Mouse (Mus musculus) regulatory T cell (primary cell): ENCODE results near the gene BC017158.

ENCODE experiments used
- in situ Hi-C: fragments of 300-600 bp; cut with MboI, MseI; formaldehyde crosslinking; loops from one replicate; pipeline ENCODE4 v1.15.1; 2025; ENCODE audit warnings: high pct_unique_total_duplicates

Gene BC017158

GRCm38 (mm10) chr7:128265411-128265810 lies 32.6 kb downstream of the BC017158 start, which contains the start of gene Slc5a2:
Slc5a2 (plus strand) TSS chr7:128265657.
- in situ Hi-C loops, result no loop called here

DNA sequence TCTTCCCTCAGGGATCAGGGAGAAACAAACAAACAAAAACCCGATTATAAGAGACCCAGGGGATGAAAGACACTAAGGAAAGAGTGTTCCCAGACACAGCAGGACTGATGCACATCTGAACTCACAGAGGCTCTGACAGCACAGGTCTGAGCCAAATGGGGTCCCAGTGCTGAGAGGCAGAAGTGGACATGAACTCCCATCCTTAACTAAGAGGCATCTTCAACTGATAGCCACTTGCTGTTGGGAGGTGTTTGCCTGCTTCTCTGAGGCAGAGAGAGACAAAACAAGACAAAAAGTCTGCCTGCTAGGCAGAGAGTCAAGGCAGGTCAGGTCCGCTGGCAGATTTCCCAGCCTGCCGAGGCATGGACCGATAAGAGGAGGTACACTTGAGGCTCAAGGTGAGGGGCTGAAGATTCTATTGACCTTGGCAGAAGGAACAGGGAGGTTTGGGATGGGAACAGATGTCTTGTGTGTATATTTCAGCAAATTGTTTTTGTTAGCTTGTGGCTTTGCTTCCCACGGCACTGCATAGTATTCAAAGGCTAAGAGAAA lies 41.1 kb downstream of the BC017158 start:
- in situ Hi-C loops, result no loop called here

DNA sequence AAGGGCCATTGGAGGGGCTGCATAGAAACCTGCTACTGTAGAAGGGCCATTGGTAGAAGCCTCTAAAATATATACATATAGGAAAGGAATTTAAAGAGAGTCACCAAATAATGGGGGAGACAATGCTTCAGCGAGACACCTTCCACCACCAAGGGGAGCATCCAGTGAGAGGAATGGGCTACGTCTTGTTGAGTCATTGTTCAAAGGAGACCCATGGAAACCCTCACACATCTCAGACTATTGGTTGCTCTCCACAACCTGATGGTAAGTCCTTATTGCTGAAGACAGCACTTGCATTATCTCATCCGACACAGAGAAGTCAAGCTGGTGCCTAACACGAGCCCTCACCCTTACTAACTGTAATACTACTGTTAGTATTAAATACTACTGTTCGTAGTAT lies 42.2 kb downstream of the BC017158 start:
- in situ Hi-C loops, result no loop called here

GRCm38 (mm10) chr7:128254978-128255377 lies 43.0 kb downstream of the BC017158 start:
- in situ Hi-C loops, result no loop called here

DNA sequence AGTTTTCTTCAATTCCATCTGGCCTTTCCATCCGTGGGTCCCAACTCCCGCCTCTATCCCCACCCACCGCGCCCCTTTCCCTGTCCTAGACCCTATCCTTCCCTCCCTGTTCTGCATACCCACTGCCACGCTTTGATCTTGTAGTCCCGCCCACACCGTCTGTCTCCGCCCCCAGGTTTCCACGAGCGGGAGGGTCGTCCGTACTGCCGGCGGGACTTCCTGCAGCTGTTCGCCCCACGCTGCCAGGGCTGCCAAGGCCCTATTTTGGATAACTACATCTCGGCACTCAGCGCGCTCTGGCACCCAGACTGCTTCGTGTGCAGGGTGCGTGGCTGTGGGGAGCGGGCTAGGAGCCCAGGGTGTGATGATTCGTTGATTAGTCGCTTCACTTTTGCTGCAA lies 45.4 kb downstream of the BC017158 start:
- in situ Hi-C loops, result no loop called here

DNA sequence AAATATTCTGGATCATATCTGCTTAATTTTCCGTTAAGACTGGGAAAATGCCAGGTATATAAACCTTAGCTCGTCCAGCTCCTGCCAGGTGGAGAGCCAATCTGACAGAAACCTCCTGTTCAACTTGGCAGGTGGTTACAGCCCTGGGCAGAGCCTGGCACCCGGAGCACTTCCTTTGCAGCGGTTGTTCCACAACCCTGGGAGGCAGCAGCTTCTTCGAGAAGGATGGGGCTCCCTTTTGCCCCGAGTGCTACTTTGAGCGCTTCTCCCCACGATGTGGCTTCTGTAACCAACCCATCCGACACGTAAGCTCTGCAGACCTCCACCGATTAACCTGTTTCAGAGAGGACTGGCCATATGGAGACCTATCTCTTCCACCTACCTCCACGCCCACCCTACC lies 46.0 kb downstream of the BC017158 start:
- in situ Hi-C loops, result no loop called here

DNA sequence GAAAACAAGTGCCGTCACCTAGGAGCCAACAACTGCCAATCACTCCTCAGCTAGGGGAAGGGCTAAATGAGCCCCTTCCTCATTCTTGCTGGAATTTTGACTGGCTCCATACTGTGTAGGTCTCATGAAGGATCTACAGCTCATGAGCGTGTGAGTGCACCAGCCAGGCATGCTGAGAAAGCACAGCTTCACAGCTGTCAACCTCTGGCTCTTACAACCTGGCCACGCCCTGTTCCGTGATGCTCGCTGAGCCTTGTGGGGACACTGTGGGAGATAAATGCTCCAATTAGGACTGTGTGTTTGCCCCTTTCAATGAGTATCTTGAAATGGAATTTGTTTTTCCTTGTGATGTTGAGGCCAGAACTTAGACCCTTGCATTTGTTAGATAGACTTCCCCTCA lies 48.0 kb downstream of the BC017158 start:
- in situ Hi-C loops, result loop anchor here (10.0 kb wide), 1 partner anchor 95 kb away; no protein-coding TSS in a partner anchor

- in situ Hi-C loops, result loop anchor here (10.0 kb wide), 1 partner anchor 96 kb away; no protein-coding TSS in a partner anchor
Observed at GRCm38 (mm10) chr7:128248081-128249042, 49.6 kb downstream of the BC017158 start.

DNA sequence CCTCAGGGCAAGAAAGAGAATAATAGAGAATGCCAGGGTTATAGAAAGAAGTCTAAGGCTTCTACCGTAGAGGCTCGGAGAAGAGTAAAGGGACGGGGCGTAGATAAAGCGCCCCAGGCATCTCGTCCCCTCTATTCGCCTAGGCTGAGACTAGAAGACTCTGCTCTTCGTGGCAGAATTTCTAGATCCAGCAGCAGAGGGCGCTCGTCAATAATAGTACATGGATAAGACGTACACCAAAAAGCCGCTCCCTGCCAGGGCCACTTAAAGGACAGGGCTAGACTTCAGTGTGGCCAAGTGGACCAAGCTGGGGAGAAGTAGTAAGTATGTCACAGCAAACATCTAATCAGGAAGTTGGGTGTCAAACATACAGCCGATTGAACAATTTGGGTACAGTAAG lies 50.5 kb downstream of the BC017158 start:
- in situ Hi-C loops, result loop anchor here (10.0 kb wide), 1 partner anchor 97 kb away; no protein-coding TSS in a partner anchor

DNA sequence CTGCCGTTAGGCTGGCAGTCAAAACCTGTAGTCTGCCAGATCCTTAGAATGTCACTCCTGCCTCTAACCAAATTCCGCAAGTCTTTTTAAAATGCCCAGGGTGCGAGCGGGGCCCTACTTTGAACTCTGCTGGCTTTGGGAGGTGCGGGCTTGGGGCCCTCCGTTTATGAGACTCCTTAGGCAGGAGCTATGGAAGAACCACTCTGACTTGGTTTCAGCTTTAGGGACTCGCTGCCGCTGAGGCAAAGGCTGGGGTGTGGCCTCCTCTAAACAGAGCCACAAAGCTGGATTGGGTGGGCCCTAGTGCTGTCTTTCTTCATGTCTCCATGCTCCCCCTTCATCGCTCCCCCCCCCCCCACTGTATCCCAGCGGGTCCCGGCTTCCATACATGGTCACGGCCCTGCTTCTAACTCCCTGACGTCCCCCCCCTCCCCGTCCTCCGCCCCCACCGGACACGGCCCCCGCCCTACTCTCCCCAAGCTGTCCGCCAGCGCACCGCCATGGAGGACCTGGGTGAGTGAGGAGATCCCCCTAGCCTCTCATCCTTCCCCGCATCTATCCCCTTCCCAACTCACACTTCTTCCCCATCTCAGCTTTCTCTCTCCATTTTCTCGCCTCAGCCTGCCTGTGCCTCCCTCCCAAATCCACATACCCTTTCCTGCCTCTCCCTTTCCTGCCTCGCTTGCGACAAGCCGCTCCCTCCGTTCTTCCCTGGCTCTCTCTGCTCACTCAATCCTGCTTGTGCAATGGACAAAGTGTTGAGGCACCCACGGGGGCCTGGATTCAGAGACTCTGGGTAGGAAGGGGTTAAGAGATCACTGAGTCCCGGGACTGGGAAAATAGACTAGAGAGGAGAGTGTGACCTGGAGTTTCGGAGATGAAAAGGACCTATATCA lies 51.2 kb downstream of the BC017158 start, which contains the start of gene Tgfb1i1:
TSS of gene Tgfb1i1 (plus strand) at position 317 of the 896 bp plus-strand sequence.
- in situ Hi-C loops, result loop anchor here (10.0 kb wide), 1 partner anchor 98 kb away; no protein-coding TSS in a partner anchor

DNA sequence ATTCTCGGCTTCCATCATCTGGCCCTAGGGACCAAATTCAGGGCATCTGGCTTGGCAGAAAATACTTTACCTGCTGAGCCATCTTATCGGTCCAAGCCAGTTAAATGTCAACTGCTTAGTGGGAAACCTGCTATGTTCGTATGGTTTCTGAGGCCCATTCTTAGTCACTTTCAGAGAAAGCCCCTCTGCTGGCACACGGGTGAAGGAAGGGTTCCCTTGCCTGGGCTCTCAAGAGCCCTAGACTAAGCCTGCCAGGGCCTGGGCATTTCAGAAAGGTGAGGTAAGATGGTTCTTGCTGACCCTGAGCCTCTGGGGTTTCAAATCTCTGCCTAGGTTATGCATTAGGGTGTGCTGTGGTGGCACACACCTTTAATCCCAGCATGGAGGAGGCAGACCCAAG lies 52.4 kb downstream of the BC017158 start:
- in situ Hi-C loops, result loop anchor here (10.0 kb wide), 1 partner anchor 99 kb away; no protein-coding TSS in a partner anchor

DNA sequence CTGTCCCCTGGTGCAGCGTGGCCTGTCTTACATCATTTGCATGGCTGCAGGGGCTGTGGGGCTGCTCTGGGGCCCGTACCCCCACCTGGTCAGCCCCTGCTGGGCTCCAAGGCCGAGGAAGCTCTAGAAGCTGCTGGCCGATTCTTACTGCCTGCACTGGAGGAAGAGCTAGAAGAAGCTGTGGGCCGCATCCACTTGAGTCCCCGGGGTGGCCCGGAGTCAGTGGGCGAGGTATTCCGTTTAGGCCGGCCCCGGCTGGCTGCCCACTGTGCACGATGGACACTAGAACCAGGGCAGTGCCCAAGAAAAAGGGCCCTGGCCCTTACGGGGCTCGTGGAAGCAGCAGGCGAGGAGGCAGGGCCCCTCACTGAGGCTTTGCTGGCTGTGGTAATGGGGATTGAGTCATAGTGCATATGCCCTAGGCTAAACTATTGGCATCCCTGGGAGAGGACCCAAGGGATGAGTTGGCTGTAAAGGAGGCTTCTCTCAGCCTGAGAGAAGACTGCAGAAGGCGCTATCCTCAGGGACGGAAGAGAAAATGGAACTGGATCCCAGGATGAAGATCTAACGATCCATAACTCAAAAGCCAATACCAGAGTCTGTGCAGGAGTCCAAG lies 53.5 kb downstream of the BC017158 start:
- in situ Hi-C loops, result loop anchor here (10.0 kb wide), 1 partner anchor 100 kb away; no protein-coding TSS in a partner anchor

DNA sequence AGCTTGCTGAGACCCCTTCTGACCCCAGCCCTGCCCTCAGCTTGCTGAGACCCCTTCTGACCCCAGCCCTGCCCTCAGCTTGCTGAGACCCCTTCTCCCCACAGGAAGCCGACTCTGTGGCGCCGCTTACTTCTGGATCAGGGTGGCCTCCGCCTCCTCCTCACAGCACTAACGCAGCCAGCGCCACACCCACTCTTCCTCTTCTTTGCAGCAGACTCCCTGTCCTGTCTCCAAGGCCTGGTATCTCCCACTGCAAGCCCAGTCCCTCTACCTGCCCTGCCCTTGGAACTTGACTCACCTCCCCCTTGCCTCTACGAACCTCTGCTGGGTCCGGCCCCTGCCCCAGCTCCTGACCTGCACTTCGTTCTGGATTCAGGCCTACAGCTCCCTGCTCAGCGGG lies 54.0 kb downstream of the BC017158 start:
- in situ Hi-C loops, result loop anchor here (10.0 kb wide), 1 partner anchor 101 kb away; no protein-coding TSS in a partner anchor

- in situ Hi-C loops, result loop anchor here (10.0 kb wide), 1 partner anchor 102 kb away; no protein-coding TSS in a partner anchor
Observed at GRCm38 (mm10) chr7:128242331-128242730, 55.6 kb downstream of the BC017158 start.

GRCm38 (mm10) chr7:128240131-128240784 lies 57.7 kb downstream of the BC017158 start:
- in situ Hi-C loops, result loop anchor here (10.0 kb wide), 1 partner anchor 105 kb away; no protein-coding TSS in a partner anchor

DNA sequence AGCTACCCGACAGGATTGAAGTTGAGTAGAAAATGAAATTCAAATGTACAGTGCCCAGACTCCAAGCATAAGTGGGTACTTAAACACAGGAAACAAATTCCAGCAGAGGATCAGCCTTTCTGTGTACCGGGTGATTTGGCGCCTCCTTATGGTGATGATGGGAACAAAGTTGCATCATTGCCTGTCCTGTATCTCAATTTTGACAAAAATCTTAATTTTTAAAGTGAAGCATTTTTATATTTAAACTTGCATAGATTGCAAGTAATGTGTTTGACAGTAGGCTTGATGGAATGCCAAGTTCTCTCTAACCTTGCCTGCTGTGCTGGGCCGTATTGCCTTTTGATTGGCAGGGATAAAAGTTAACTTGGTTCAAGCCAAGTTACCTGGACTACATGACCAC lies 59.0 kb downstream of the BC017158 start:
- in situ Hi-C loops, result no loop called here

- in situ Hi-C loops, result no loop called here
Observed at GRCm38 (mm10) chr7:128237927-128238778, 59.8 kb downstream of the BC017158 start, which contains the start of gene 9130023H24Rik. 9130023H24Rik (minus strand) TSS chr7:128238031.

DNA sequence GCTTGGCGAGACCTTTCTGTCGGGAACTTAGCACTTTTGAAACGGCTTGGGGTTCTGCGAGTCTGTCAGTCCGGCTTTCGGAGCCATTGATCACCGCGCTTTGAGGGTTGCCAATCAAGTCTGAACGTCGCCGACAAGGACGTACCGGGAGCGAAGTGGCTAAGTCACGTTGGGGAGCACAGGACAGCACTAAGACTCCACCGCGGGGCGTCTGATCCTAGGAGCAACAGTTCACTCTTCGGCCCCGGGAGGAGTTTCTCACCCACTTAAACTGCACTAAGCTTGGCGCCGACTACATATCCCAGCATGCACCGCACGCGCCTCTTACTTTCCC lies 60.4 kb downstream of the BC017158 start:
- in situ Hi-C loops, result no loop called here
